Mouse (Mus musculus): ENCODE data around the gene Clec10a. TPM values are rescaled to one million over a fixed set of nuclear protein-coding genes. Genes with fewer than 3 reads are reported as not detected.

Gene Clec10a
- polyA plus RNA-seq, 1 experiment: 1.1 TPM

DNA sequence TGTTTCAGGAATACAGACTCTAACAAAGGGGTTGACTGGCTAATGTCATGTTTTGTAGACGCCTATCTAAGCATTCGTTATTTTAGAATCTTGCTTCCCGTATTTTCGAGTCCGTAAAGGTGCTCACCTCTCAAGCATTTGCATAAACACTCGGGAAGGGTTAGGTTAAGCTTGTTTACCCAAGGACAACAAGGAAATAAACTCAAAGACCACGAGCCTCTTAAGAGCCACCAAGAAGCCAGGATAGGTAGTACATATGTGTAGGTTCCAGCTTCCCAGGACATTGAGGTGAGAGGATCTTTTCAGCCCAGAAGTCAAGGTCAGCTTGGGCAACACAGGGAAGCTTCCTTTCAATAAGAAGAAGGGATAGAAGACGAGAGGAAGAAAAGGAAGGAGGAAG, 43.1 kb downstream of the Clec10a start:
- Histone ChIP-seq H3K4me3 (ENCODE audit: insufficient read depth, low read length) (no peak overlapping the region), H3K4me1 (ENCODE audit: control insufficient read depth, insufficient read depth, low read length) (no peaks in the 10 kb centered on the region)
- TF ChIP-seq CTCF (IDR thresholded peaks at IDR 0.05; ENCODE audit: extremely low read depth, insufficient read depth, low read length) (no peak), POLR2A (IDR thresholded peaks at IDR 0.05; ENCODE audit: extremely low read depth, insufficient read depth, low read length) (no peak)

DNA sequence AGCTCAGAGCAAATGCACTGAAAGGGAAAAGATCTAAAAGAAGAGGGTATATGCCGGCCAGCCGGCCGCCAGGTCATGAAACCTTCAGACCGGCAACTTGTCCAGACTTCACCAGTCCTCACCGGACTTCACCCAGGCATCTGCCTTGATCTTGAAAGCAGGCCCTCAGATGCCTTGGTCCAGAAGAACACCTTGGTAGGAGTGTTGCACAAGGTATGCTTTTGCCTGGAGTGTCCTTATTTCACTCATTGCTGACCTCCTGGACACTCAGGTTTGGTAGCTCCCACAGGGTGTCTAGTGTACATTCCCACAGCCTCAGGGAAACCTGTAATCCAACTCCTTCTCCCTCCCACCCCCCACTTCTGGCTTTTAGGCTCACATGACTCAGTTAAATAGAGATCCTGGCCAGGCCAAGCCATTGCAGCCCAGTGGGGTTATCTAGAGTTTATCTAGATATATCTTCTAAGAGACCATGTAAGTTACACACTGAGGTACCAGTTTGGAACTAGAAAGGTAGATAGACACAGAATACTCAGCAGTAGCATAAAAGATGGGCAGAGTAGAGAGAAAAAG, 44.1 kb downstream of the Clec10a start:
- Histone ChIP-seq H3K27ac (ENCODE audit: insufficient read depth, low read length) (no peak overlapping the region), H3K4me1 (ENCODE audit: control insufficient read depth, insufficient read depth, low read length) (no peaks in the 10 kb centered on the region), H3K4me3 (ENCODE audit: insufficient read depth, low read length) (no peak overlapping the region)
- no peak for TF ChIP-seq CTCF (IDR thresholded peaks at IDR 0.05; ENCODE audit: extremely low read depth, insufficient read depth, low read length)
- no peak for TF ChIP-seq POLR2A (IDR thresholded peaks at IDR 0.05; ENCODE audit: extremely low read depth, insufficient read depth, low read length)

More for the DNA sequence above, 43.1 kb downstream of the Clec10a start:
- no peak overlapping the region for H3K27ac ChIP-seq (ENCODE audit: insufficient read depth, low read length)

DNA sequence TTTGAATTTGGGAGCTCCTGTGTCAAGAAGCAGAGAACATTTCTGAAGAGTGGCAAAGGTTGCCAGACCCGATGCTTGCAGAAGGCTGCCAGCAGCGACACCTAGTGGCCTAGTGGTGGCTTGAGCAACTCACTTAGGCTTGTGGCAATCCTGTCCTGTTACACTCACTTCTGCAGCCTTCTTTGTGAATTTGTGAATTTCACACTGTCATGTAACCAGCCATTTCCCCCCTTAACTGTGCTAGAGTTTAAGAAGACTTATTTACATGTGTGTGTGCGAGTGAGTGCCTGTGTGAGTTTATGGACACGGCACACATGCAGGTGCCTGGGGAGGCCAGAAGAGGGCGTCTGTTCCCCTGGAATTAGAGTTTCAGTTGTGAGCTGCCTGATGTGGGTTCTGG, 45.7 kb downstream of the Clec10a start:
- H3K27ac ChIP-seq (ENCODE audit: insufficient read depth, low read length): no peak overlapping the region
- H3K4me1 ChIP-seq (ENCODE audit: control insufficient read depth, insufficient read depth, low read length): no peaks in the 10 kb centered on the region
- TF ChIP-seq POLR2A (IDR thresholded peaks at IDR 0.05; ENCODE audit: extremely low read depth, insufficient read depth, low read length): no peak
- TF ChIP-seq CTCF (IDR thresholded peaks at IDR 0.05; ENCODE audit: extremely low read depth, insufficient read depth, low read length): peak; percentile 94
- no peak overlapping the region for H3K4me3 ChIP-seq (ENCODE audit: insufficient read depth, low read length)

DNA sequence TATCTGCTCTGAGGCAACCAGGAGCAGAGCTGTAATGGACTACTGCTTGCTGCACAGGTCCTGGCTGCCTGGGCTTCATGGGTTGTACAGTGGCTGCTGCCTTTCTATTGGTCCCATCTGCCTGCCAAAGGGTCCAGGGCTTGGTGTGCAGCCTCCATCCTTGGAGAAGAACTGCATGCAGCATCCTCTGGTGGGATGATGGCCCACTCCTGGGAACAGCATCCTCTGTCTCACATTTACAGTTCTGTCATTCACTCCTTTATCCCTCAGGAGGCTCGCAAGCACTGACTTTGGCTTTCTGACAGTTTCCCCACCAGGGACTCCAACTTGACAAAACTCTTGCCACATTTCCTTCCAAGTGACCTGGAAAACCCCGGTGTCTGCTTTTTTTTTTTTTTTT, 50.8 kb downstream of the Clec10a start:
- Histone ChIP-seq H3K27ac (ENCODE audit: insufficient read depth, low read length) (no peak overlapping the region), H3K4me3 (ENCODE audit: insufficient read depth, low read length) (no peak overlapping the region), H3K4me1 (ENCODE audit: control insufficient read depth, insufficient read depth, low read length) (no peaks in the 10 kb centered on the region)
- TF ChIP-seq CTCF (IDR thresholded peaks at IDR 0.05; ENCODE audit: extremely low read depth, insufficient read depth, low read length) (no peak), POLR2A (IDR thresholded peaks at IDR 0.05; ENCODE audit: extremely low read depth, insufficient read depth, low read length) (no peak)

DNA sequence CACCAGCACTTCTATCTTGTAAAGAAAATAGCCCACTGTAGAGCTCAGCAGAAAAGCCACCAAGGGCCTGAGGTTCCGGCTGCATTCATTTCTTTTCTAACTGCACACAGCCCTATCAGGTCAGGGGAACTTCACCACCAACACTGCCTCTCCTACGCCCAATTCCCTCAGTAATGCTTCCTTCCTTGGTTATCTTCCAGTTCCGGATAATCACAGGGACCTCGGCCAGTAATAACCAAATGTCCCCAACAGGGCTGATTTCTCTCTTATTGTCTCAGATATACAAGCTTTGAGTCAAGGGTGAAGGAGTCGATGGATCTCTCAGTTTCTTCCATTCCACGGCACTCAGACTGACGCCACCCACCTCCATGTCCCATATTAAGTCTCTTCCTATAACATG, 51.3 kb downstream of the Clec10a start:
- no peak overlapping the region for H3K27ac ChIP-seq (ENCODE audit: insufficient read depth, low read length)
- H3K4me1 ChIP-seq (ENCODE audit: control insufficient read depth, insufficient read depth, low read length): no peaks in the 10 kb centered on the region
- no peak overlapping the region for H3K4me3 ChIP-seq (ENCODE audit: insufficient read depth, low read length)
- TF ChIP-seq CTCF (IDR thresholded peaks at IDR 0.05; ENCODE audit: extremely low read depth, insufficient read depth, low read length) (no peak), POLR2A (IDR thresholded peaks at IDR 0.05; ENCODE audit: extremely low read depth, insufficient read depth, low read length) (no peak)

DNA sequence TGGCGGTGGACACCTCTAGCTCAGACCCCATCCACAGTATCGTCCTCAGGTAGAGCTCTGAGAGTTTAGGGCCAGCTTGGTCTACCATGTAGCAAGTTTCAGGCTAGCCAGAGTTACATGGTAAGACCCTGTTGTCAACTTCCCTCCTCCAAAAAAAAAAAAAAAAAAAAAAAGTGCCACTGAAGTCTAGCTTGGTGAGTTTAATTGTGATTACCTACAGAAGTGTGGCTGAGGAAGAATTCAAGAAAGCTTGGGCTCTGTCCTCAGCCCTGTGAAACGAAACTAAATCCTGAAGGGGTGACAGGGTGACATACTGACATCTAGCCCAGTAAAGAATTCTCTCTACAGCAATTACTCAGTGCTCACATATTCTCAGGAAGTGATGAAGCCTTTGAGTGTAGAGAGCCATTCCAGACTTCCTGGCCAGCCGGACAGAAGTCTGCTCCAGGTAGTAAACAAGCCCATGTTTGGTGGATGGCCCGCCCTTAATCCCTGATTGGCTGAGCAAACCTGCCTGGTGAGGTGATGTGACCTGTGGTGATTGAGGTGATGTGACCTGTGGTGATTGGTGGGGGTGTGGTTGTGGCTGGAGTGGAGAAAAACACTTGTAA, 52.9 kb downstream of the Clec10a start:
- Histone ChIP-seq H3K4me1 (ENCODE audit: control insufficient read depth, insufficient read depth, low read length) (no peaks in the 10 kb centered on the region; the same call in 1 of the 2 replicates), H3K4me3 (ENCODE audit: insufficient read depth, low read length) (no peak overlapping the region), H3K27ac (ENCODE audit: insufficient read depth, low read length) (no peak overlapping the region)
- TF ChIP-seq POLR2A (IDR thresholded peaks at IDR 0.05; ENCODE audit: extremely low read depth, insufficient read depth, low read length): no peak
- TF ChIP-seq CTCF (IDR thresholded peaks at IDR 0.05; ENCODE audit: extremely low read depth, insufficient read depth, low read length): no peak

DNA sequence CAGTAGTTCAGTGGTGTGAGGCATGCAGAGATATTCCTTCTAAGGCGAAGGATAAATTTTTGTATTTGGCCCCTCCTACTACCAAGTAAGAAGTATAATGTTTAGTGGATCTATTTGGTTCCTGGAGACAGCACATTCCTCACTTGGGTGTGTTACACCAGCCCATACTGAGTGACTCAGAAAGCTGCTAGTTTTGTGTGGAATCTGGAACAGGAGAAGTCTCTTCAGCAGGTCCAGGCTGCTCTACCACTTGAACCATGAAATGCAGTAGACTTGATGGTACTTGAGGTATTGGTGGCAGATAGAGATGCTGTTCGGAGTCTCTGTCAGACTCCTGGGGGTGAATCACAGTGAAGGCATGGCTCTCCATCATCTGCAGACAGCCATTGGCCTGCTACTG, 54.7 kb downstream of the Clec10a start:
- H3K4me1 ChIP-seq (ENCODE audit: control insufficient read depth, insufficient read depth, low read length): no peaks in the 10 kb centered on the region; the same call in 1 of the 2 replicates
- no peak overlapping the region for H3K27ac ChIP-seq (ENCODE audit: insufficient read depth, low read length)
- no peak overlapping the region for H3K4me3 ChIP-seq (ENCODE audit: insufficient read depth, low read length)
- TF ChIP-seq POLR2A (IDR thresholded peaks at IDR 0.05; ENCODE audit: extremely low read depth, insufficient read depth, low read length) (no peak), CTCF (IDR thresholded peaks at IDR 0.05; ENCODE audit: extremely low read depth, insufficient read depth, low read length) (no peak)

DNA sequence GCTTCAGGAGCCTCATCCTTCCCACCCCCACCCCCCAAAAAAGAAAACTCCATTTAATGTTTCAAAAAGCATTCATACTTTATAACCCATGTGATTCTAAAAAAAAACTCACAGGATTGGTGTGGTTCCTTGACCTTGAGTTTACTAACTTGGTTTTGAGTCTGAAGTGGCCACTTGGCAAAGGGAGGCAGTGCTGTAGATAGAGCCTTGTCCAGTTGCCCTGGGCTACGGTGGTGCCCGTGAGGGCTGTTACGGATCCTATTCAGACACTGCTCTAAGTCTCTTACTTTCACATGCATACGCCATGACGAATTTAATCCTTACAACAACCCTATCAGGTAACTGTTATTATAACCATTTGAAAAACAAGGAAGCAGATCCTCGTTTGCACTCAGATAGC, 56.0 kb downstream of the Clec10a start:
- TF ChIP-seq CTCF (IDR thresholded peaks at IDR 0.05; ENCODE audit: extremely low read depth, insufficient read depth, low read length): no peak
- TF ChIP-seq POLR2A (IDR thresholded peaks at IDR 0.05; ENCODE audit: extremely low read depth, insufficient read depth, low read length): no peak
- no peak overlapping the region for H3K4me3 ChIP-seq (ENCODE audit: insufficient read depth, low read length)
- H3K27ac ChIP-seq (ENCODE audit: insufficient read depth, low read length): no peak overlapping the region
- H3K4me1 ChIP-seq (ENCODE audit: control insufficient read depth, insufficient read depth, low read length): no peaks in the 10 kb centered on the region; the same call in 1 of the 2 replicates

DNA sequence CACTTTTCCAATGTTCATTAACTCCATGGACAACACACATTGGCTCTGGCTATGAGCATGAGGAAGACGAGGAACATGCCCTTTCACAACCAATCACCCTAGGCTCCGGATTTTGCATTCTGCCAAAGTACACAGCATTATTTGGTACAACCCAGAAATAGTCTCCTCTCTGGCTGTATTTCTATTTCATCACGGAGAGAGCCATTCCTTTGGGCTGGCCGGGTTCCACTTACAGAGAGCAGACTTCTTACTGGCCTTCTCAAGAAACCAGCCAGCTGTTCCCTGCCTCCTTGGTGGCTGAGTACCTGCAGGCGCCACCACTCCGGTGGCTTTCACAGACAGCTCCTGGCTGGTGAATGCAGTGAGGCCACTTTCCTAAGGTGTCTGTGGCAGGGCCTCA, 56.4 kb downstream of the Clec10a start, which contains the start of gene Slc16a11:
TSS of gene Slc16a11 (plus strand) at position 330 of the 400 bp plus-strand sequence.
- H3K27ac ChIP-seq (ENCODE audit: insufficient read depth, low read length): no peak within 1 kb of the TSS
- no peaks in the 10 kb centered on the region; the same call in 1 of the 2 replicates for H3K4me1 ChIP-seq (ENCODE audit: control insufficient read depth, insufficient read depth, low read length)
- peak within 1 kb of the TSS; percentile 47; the same call in 1 of the 2 replicates for H3K4me3 ChIP-seq (ENCODE audit: insufficient read depth, low read length)
- TF ChIP-seq POLR2A (IDR thresholded peaks at IDR 0.05; ENCODE audit: extremely low read depth, insufficient read depth, low read length): no peak

DNA sequence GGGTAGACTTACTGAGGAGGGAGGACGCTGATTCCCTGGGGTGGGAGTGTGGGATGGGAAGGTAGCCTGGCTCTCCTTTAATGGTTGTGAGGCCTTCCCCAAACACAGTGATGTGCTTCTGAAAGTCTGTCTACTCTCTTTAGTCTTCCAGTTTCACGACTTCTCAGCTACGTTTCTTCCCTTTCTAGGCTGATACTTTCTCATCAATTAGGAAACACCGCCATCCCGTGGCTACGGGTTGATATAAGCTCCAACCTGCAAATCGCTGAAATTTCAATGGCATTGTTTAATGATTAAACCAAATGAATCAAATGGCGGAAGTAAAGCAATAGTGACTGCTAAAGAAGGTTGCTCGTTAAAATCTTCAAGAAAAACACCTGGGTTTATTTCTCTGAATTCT, 56.9 kb downstream of the Clec10a start:
- H3K27ac ChIP-seq (ENCODE audit: insufficient read depth, low read length): no peak overlapping the region
- H3K4me3 ChIP-seq (ENCODE audit: insufficient read depth, low read length): no peak overlapping the region
- TF ChIP-seq CTCF (IDR thresholded peaks at IDR 0.05; ENCODE audit: extremely low read depth, insufficient read depth, low read length) (peak; percentile 79), POLR2A (IDR thresholded peaks at IDR 0.05; ENCODE audit: extremely low read depth, insufficient read depth, low read length) (no peak)
- H3K4me1 ChIP-seq (ENCODE audit: control insufficient read depth, insufficient read depth, low read length): no peaks in the 10 kb centered on the region; the same call in 1 of the 2 replicates

Measured in cortical plate, adult 2 months (tissue).